In genomic region chr10:97122693-97123092, GRCm38 (mm10) we compare ENCODE assay signal across 17 mouse cellular contexts.
"Had no signal": no experiment of that assay in that cellular context is flagged by ENCODE, and none has a peak within 500 bp of the region (broad histone marks: within the 10 kb centered on the region; RNA-seq: fewer than 3 reads in every experiment).

No protein-coding gene starts in this region.

- DNase-seq: kidney, adult 8-10 months; kidney, postnatal 10 days; kidney, postnatal 36 days; layer of hippocampus, postnatal 36 days; liver, embryonic 13.5 days; lung, adult 2 months; lung, postnatal 14 days; lung, postnatal 4 days; thymus, adult 2 months; thymus, postnatal 14 days; thymus, postnatal 4 days had no signal

- H3K4me2 ChIP-seq: kidney, embryonic 15.5 days; liver, embryonic 13.5 days; midbrain, embryonic 11.5 days; neural tube, embryonic 12.5 days; neural tube, embryonic 15.5 days had no signal

- H3K4me1 ChIP-seq: kidney, embryonic 15.5 days; liver, embryonic 13.5 days; neural tube, embryonic 12.5 days; neural tube, embryonic 15.5 days had no signal

- H3K27me3 ChIP-seq: kidney, embryonic 15.5 days; liver, embryonic 13.5 days; neural tube, embryonic 12.5 days; neural tube, embryonic 15.5 days had no signal

- H3K27ac ChIP-seq: kidney, embryonic 15.5 days; left cerebral cortex, adult 2 months; liver, embryonic 13.5 days; neural tube, embryonic 12.5 days; neural tube, embryonic 15.5 days; stomach, postnatal 0 days had no signal

- H3K4me3 ChIP-seq: kidney, embryonic 15.5 days; left cerebral cortex, adult 2 months; liver, embryonic 13.5 days; neural tube, embryonic 12.5 days; neural tube, embryonic 15.5 days had no signal

- H3K36me3 ChIP-seq: kidney, embryonic 15.5 days; liver, embryonic 13.5 days; neural tube, embryonic 12.5 days; neural tube, embryonic 15.5 days had no signal

- H3K9ac ChIP-seq: kidney, embryonic 15.5 days; liver, embryonic 13.5 days; neural tube, embryonic 12.5 days; neural tube, embryonic 15.5 days had no signal

- H3K9me3 ChIP-seq: kidney, embryonic 15.5 days; liver, embryonic 13.5 days; neural tube, embryonic 12.5 days; neural tube, embryonic 15.5 days had no signal
